Mouse (Mus musculus) liver, embryonic 11.5 days (tissue): Measurements from ENCODE around the gene Gucd1. TPM values are rescaled to one million over a fixed set of nuclear protein-coding genes. Genes with fewer than 3 reads are reported as not detected.

ENCODE experiments used
- ATAC-seq: fragments of 200-750 bp; cut with Nextera tagmentation; replicated peaks from 2 replicates; pipeline ENCODE4 v1.8.0; 2017; ENCODE audit warnings: moderate number of reproducible peaks, mild to moderate bottlenecking, moderate TSS enrichment, moderate library complexity; ENCODE audit not compliant: low FRiP score
- DNase-seq: peaks from one replicate; pipeline ENCODE4 v3.0.0-alpha.2; 2017; ENCODE audit warnings: low spot score
- H3K27ac ChIP-seq: fragments of 300-500 bp; sonication (generic); 2 replicates; pipeline ENCODE4 v1.5.1; 2014; ENCODE audit warnings: mild to moderate bottlenecking, low read depth, low read length, control low read depth
- H3K27me3 ChIP-seq: fragments of 300-500 bp; sonication (generic); replicated peaks from 2 replicates; pipeline ENCODE4 v1.6.1; 2014; ENCODE audit warnings: low read length, mixed read lengths; ENCODE audit not compliant: control insufficient read depth, insufficient read depth
- H3K36me3 ChIP-seq: fragments of 300-500 bp; sonication (generic); 2 replicates; pipeline ENCODE4 v1.6.1; 2014; ENCODE audit warnings: mild to moderate bottlenecking, low read length, moderate library complexity, mixed read lengths; ENCODE audit not compliant: control insufficient read depth, insufficient read depth
- H3K4me1 ChIP-seq: fragments of 300-500 bp; sonication (generic); replicated peaks from 2 replicates; pipeline ENCODE4 v1.6.1; 2014; ENCODE audit warnings: low read length, mixed read lengths; ENCODE audit not compliant: control insufficient read depth, insufficient read depth
- H3K4me2 ChIP-seq: fragments of 300-500 bp; sonication (generic); 2 replicates; pipeline ENCODE4 v1.6.1; 2014; ENCODE audit warnings: mild to moderate bottlenecking, control low read depth, moderate library complexity
- H3K4me3 ChIP-seq: fragments of 300-500 bp; sonication (generic); 2 replicates; pipeline ENCODE4 v1.5.1; 2014; ENCODE audit warnings: low read depth, low read length, control low read depth
- H3K9ac ChIP-seq: fragments of 300-500 bp; sonication (generic); 2 replicates; pipeline ENCODE4 v1.6.1; 2014; ENCODE audit warnings: low read depth, low read length, control low read depth
- H3K9me3 ChIP-seq: fragments of 300-500 bp; sonication (generic); 2 replicates; pipeline ENCODE4 v1.6.1; 2016; ENCODE audit warnings: low read length, inconsistent platforms, mixed read lengths; ENCODE audit not compliant: control insufficient read depth
- WGBS: fragments of 180-500 bp; shearing (Covaris S2); extraction: QIAGEN DNeasy Blood & Tissue Kit; methylation state at CpG from one replicate; pipeline ENCODE4 v1.1.7; 2014; 5-methylcytosine and 5-hydroxymethylcytosine counted together
- polyA plus RNA-seq: library from polyadenylated mRNA; unstranded; fragments of >200 nt; fragmentation: Nextera tagmentation; extraction: Ambion mirVana; gene quantifications from 2 replicates; pipeline ENCODE4 v1.2.1, GENCODE M21; 2014

The Gucd1 gene
- polyA plus RNA-seq, 1 experiment from 2014 or later: 44.5 TPM

GRCm38 (mm10) chr10:75337231-75337630 lies 180.5 kb downstream of the Gucd1 start:
- 83% methylated on average over 10 of the region's 10 CpGs for WGBS
- ATAC-seq: no peak

GRCm38 (mm10) chr10:75335075-75335474 lies 182.7 kb downstream of the Gucd1 start:
- Histone ChIP-seq H3K9ac (no peak overlapping the region), H3K9me3 (no peaks in the 10 kb centered on the region), H3K4me1 (no peaks in the 10 kb centered on the region), H3K4me3 (no peak overlapping the region), H3K36me3 (peaks cover 4% of the 10 kb centered on the region), H3K27me3 (no peaks in the 10 kb centered on the region), H3K27ac (no peak overlapping the region), H3K4me2 (no peak overlapping the region)
- ATAC-seq: no peak
- no peak for DNase-seq
- 78% methylated on average over 6 of the region's 6 CpGs for WGBS

More at GRCm38 (mm10) chr10:75337231-75337630, 180.5 kb downstream of the Gucd1 start:
- Histone ChIP-seq H3K4me1 (no peaks in the 10 kb centered on the region), H3K36me3 (peaks cover 4% of the 10 kb centered on the region), H3K9ac (no peak overlapping the region), H3K4me2 (no peak overlapping the region), H3K27ac (no peak overlapping the region), H3K9me3 (no peaks in the 10 kb centered on the region), H3K27me3 (no peaks in the 10 kb centered on the region), H3K4me3 (no peak overlapping the region)
- no peak for DNase-seq

- no peaks in the 10 kb centered on the region for H3K9me3 ChIP-seq
- H3K9ac ChIP-seq: no peak overlapping the region
- no peak overlapping the region for H3K4me3 ChIP-seq
- H3K27me3 ChIP-seq: no peaks in the 10 kb centered on the region
- 50% methylated on average over 7 of the region's 7 CpGs for WGBS
- no peak overlapping the region for H3K4me2 ChIP-seq
- ATAC-seq (no peak), DNase-seq (no peak)
- no peaks in the 10 kb centered on the region for H3K4me1 ChIP-seq
- H3K36me3 ChIP-seq: peaks cover 4% of the 10 kb centered on the region
- H3K27ac ChIP-seq: no peak overlapping the region
These were observed 183.6 kb downstream of the Gucd1 start for GRCm38 (mm10) chr10:75334175-75334574.

- peaks cover 4% of the 10 kb centered on the region for H3K36me3 ChIP-seq
- H3K27ac ChIP-seq: no peak overlapping the region
- no peaks in the 10 kb centered on the region for H3K27me3 ChIP-seq
- H3K9me3 ChIP-seq: no peaks in the 10 kb centered on the region
- DNase-seq: no peak
- ATAC-seq: no peak
- H3K4me3 ChIP-seq: no peak overlapping the region
- H3K4me1 ChIP-seq: no peaks in the 10 kb centered on the region; the same call in 1 of the 2 replicates
- no peak overlapping the region for H3K9ac ChIP-seq
- H3K4me2 ChIP-seq: no peak overlapping the region
- 92% methylated on average over 23 of the region's 23 CpGs for WGBS
These were observed 184.5 kb downstream of the Gucd1 start for GRCm38 (mm10) chr10:75333176-75333776.

DNA sequence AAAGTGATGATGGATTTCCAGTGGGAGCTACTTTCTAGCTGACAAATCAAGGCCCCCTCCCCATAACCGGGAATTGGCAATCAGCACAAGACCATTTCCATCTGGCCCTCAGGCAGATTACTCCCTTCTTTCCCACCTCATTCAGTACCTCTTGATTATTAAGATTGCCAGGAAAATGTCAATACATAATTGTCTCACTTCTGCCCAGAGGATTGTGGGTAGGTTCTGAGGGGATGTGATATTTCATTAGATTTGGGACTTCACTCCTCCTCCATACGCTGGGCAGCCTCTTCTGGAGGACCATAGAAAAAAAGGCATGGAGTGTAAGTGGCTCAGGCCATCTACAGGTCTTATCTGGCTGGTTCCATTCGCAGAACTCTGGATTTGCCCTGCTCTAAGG lies 185.5 kb downstream of the Gucd1 start:
- Histone ChIP-seq H3K9me3 (no peaks in the 10 kb centered on the region), H3K9ac (no peak overlapping the region), H3K4me3 (no peak overlapping the region), H3K27me3 (no peaks in the 10 kb centered on the region), H3K4me2 (no peak overlapping the region), H3K4me1 (peaks cover 3% of the 10 kb centered on the region; the same call in 1 of the 2 replicates), H3K27ac (no peak overlapping the region), H3K36me3 (peaks cover 4% of the 10 kb centered on the region)
- 89% methylated on average over 3 of the region's 3 CpGs for WGBS
- ATAC-seq: no peak
- no peak for DNase-seq

DNA sequence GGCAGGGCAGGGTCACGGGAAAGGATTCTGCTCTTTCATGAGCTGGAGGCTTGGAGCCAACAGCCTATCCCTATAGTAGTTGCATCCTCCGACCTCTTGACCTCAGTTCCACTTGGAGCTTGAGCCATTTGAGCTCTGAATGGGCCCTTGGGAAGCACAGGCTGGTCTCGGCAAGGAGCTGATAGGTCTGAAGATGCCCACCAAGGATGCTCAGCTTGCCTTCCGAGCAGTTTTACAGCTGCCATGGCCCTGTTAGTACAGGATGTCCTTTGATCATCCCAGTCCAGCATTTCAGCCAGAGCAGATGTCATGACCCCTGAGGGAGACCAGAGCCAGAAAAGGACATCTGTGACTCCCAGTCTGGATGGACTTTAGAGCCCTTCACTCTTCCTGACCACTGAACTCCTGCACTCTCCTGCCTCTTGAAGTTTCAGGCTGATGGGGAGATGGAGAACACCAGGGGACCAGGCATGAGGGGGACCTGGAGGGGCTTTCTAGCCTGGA lies 189.5 kb downstream of the Gucd1 start:
- no peak for ATAC-seq
- H3K36me3 ChIP-seq: peaks cover 4% of the 10 kb centered on the region; the same call in 1 of the 2 replicates
- H3K4me3 ChIP-seq: no peak overlapping the region
- DNase-seq: no peak
- no peak overlapping the region for H3K27ac ChIP-seq
- no peak overlapping the region for H3K4me2 ChIP-seq
- peaks cover 6% of the 10 kb centered on the region; the same call in 1 of the 2 replicates for H3K4me1 ChIP-seq
- H3K9me3 ChIP-seq: no peaks in the 10 kb centered on the region
- no peaks in the 10 kb centered on the region for H3K27me3 ChIP-seq
- no peak overlapping the region for H3K9ac ChIP-seq
- 71% methylated on average over 4 of the region's 4 CpGs for WGBS

GRCm38 (mm10) chr10:75327081-75327480 lies 190.7 kb downstream of the Gucd1 start:
- no peak for DNase-seq
- WGBS: 50% methylated on average over 11 of the region's 11 CpGs
- Histone ChIP-seq H3K4me2 (no peak overlapping the region), H3K4me1 (peaks cover 6% of the 10 kb centered on the region; the same call in 1 of the 2 replicates), H3K36me3 (no peaks in the 10 kb centered on the region), H3K27me3 (no peaks in the 10 kb centered on the region), H3K4me3 (no peak overlapping the region), H3K27ac (no peak overlapping the region), H3K9me3 (no peaks in the 10 kb centered on the region), H3K9ac (no peak overlapping the region)
- ATAC-seq: no peak

GRCm38 (mm10) chr10:75326553-75326952 lies 191.2 kb downstream of the Gucd1 start:
- Histone ChIP-seq H3K9me3 (no peaks in the 10 kb centered on the region), H3K4me1 (peaks cover 6% of the 10 kb centered on the region; the same call in 1 of the 2 replicates), H3K27ac (no peak overlapping the region), H3K4me3 (no peak overlapping the region), H3K36me3 (no peaks in the 10 kb centered on the region), H3K9ac (no peak overlapping the region), H3K4me2 (no peak overlapping the region), H3K27me3 (no peaks in the 10 kb centered on the region)
- ATAC-seq (no peak), DNase-seq (no peak)
- 47% methylated on average over 3 of the region's 3 CpGs for WGBS

GRCm38 (mm10) chr10:75325821-75326220 lies 192.0 kb downstream of the Gucd1 start:
- H3K9me3 ChIP-seq: no peaks in the 10 kb centered on the region
- no peaks in the 10 kb centered on the region for H3K27me3 ChIP-seq
- DNase-seq (no peak), ATAC-seq (no peak)
- 93% methylated on average over 23 of the region's 23 CpGs for WGBS
- H3K4me2 ChIP-seq: no peak overlapping the region
- no peak overlapping the region for H3K9ac ChIP-seq
- H3K4me3 ChIP-seq: no peak overlapping the region
- H3K4me1 ChIP-seq: peaks cover 6% of the 10 kb centered on the region; the same call in 1 of the 2 replicates
- no peaks in the 10 kb centered on the region for H3K36me3 ChIP-seq
- no peak overlapping the region for H3K27ac ChIP-seq
